Mouse (Mus musculus) frontal cortex, adult 2 months (tissue): Measurements from ENCODE around the gene Eif3i. TPM values are rescaled to one million over a fixed set of nuclear protein-coding genes. Genes with fewer than 3 reads are reported as not detected.

Experiments
- DNase-seq, 2 experiments: peaks; one replicate each; pipeline ENCODE4 v3.0.0; 2022; ENCODE audit warnings: low spot score in 1 of 2; ENCODE audit errors: extremely low spot score in 1 of 2
- polyA plus RNA-seq: library from polyadenylated mRNA; depleted of rRNA; stranded (reverse); fragments of >200 nt; gene quantifications from 2 replicates; pipeline ENCODE4 v1.2.3, GENCODE M21; 2012; rRNA removed

The Eif3i gene
- 215 and 219 TPM in 2 replicates for polyA plus RNA-seq

GRCm38 (mm10) chr4:129600233-129601158 is at the start of gene Eif3i, which contains the start of gene Tmem234:
Gene Eif3i (minus strand): TSS chr4:129600648.
Gene Tmem234 (plus strand): TSS chr4:129600668.
- peak; percentile 62 to 87 for DNase-seq

- DNase-seq = no peak
These were observed 48.2 kb upstream of the Eif3i start for GRCm38 (mm10) chr4:129648656-129649055.

- DNase-seq = no peak
These were observed 44.8 kb upstream of the Eif3i start for GRCm38 (mm10) chr4:129645204-129645603.

GRCm38 (mm10) chr4:129641756-129642155 is 41.3 kb upstream of the Eif3i start:
- no peak for DNase-seq

- DNase-seq = peak; percentile 96 to 98
These were observed 40.4 kb upstream of the Eif3i start, which contains the start of gene Txlna for GRCm38 (mm10) chr4:129640638-129641467. Gene Txlna (minus strand): TSS chr4:129641065.

- no peak for DNase-seq
These were observed 39.7 kb upstream of the Eif3i start for GRCm38 (mm10) chr4:129640101-129640637.

- no peak for DNase-seq
These were observed 38.8 kb upstream of the Eif3i start for GRCm38 (mm10) chr4:129639221-129639620.

- DNase-seq = no peak
These were observed 33.4 kb upstream of the Eif3i start for GRCm38 (mm10) chr4:129633852-129634251.

- DNase-seq = no peak
These were observed 31.4 kb upstream of the Eif3i start for GRCm38 (mm10) chr4:129631867-129632266.

GRCm38 (mm10) chr4:129630944-129631343 is 30.5 kb upstream of the Eif3i start:
- DNase-seq = no peak

GRCm38 (mm10) chr4:129626035-129626434 is 25.6 kb upstream of the Eif3i start:
- no peak for DNase-seq

- no peak for DNase-seq
These were observed 25.0 kb upstream of the Eif3i start for GRCm38 (mm10) chr4:129625496-129625895.

- DNase-seq = peak; percentile 58 to 71
These were observed 24.6 kb upstream of the Eif3i start for GRCm38 (mm10) chr4:129625029-129625370.

- peak; percentile 91 for DNase-seq
These were observed 24.0 kb upstream of the Eif3i start for GRCm38 (mm10) chr4:129624281-129625028.

GRCm38 (mm10) chr4:129623681-129624091 is 23.2 kb upstream of the Eif3i start, which contains the start of gene Ccdc28b:
Gene Ccdc28b (minus strand): TSS chr4:129623947.
- peak in 1 of 2 experiments; percentile 77 for DNase-seq

GRCm38 (mm10) chr4:129622803-129623535 is 22.5 kb upstream of the Eif3i start:
- no peak for DNase-seq

GRCm38 (mm10) chr4:129622120-129622802 is 21.8 kb upstream of the Eif3i start:
- DNase-seq = no peak

GRCm38 (mm10) chr4:129621283-129621841 is 20.9 kb upstream of the Eif3i start:
- no peak for DNase-seq
